Mouse (Mus musculus) liver, embryonic 14.5 days (tissue): Measurements from ENCODE around the gene Bcl9l.

Source experiments
- CTCF ChIP-seq: IDR thresholded peaks from 2 replicates; pipeline ENCODE4 v1.5.1; 2016; ENCODE audit warnings: antibody characterized with exemption, low read depth, control low read depth
- EP300 ChIP-seq: IDR thresholded peaks from 2 replicates; pipeline ENCODE4 v1.6.1; 2016; ENCODE audit warnings: antibody characterized with exemption, low read depth

DNA sequence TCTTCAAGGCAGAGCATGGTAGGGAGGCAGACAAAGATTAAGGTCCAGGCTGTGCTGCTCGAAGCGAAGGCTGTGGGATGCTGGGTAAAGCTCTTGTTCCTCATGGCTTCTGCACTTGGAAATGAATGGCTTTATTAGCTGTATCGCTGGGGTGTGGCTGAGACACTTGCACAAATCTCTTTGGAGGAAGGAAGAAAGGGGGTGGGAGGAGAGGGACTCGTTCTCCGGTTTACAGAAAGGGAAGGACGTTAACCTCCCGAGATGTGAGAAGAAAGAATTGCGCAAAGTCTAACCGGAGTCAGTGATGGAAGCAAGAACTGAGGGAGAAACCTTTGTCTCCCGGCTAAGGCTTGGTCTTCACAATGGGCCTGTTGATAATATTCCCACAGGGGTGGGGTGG is 68.5 kb downstream of the Bcl9l start:
- no peak for TF ChIP-seq EP300
- no peak for TF ChIP-seq CTCF
